18 mouse cellular contexts compared by ENCODE assay signal in the genomic region with DNA sequence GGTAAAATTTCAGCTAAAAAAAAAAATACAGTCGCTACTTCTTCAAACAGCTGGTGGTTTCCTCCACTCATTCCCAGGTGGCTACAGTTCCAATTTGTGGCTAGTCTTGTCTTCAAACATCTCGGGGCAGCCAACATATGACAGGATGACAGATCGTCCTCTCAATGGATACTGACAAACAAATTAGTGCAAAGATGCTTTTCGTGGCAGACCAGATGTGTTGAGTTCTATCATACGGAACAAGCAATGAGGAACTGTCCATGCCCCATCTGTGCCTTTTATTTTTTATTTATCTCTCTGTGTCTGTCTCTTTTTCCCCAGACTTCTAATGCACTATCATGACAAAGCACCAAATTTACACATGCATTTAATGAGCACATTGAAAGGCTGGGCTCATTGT.
DNase-seq lines count a peak whose midpoint lies in the region; ATAC-seq and TF ChIP-seq lines count a peak whose summit lies in the region.
"Had no signal": no experiment of that assay in that cellular context is flagged by ENCODE, and none has a peak within 500 bp of the region (broad histone marks: within the 10 kb centered on the region; RNA-seq: fewer than 3 reads in every experiment).

No protein-coding gene starts in this region.

- WGBS in midbrain, embryonic 14.5 days = 71% methylated on average over 5 of the region's 5 CpGs
- WGBS in midbrain, embryonic 13.5 days = 86% methylated on average over 5 of the region's 5 CpGs
- WGBS in hindbrain, embryonic 15.5 days = 57% methylated on average over 5 of the region's 5 CpGs

- no peak for TF ChIP-seq POLR2A in brain, embryonic 14.5 days (IDR thresholded peaks at IDR 0.05; ENCODE audit: borderline replicate concordance, extremely low read depth, insufficient read depth, insufficient read length, poor library complexity, severe bottlenecking)

- no peaks in the 10 kb centered on the region for H3K36me3 ChIP-seq in midbrain, embryonic 14.5 days (ENCODE audit: control insufficient read depth, insufficient read depth, low read length)
- no peaks in the 10 kb centered on the region for H3K36me3 ChIP-seq in midbrain, embryonic 13.5 days
- H3K36me3 ChIP-seq in hindbrain, embryonic 15.5 days = no peaks in the 10 kb centered on the region
- H3K36me3 ChIP-seq: embryonic facial prominence, embryonic 13.5 days; forebrain, embryonic 12.5 days; intestine, embryonic 15.5 days had no signal

- ATAC-seq in midbrain, embryonic 14.5 days (ENCODE audit: low FRiP score, low TSS enrichment) = no peak
- no peak for ATAC-seq in midbrain, embryonic 13.5 days
- ATAC-seq in hindbrain, embryonic 15.5 days (ENCODE audit: low FRiP score, low read depth) = 0 out of 2 replicates have a peak, but pooled peaks have one; percentile 27
- ATAC-seq: forebrain, embryonic 16.5 days; intestine, embryonic 15.5 days had no signal

- H3K27ac ChIP-seq in midbrain, embryonic 14.5 days (replicated peaks; ENCODE audit: low read depth, low read length) = no peak overlapping the region
- H3K27ac ChIP-seq in midbrain, embryonic 13.5 days = no peak overlapping the region
- no peak overlapping the region for H3K27ac ChIP-seq in hindbrain, embryonic 15.5 days (replicated peaks)
- H3K27ac ChIP-seq: embryonic facial prominence, embryonic 13.5 days; forebrain, embryonic 12.5 days; heart, adult 2 months; intestine, embryonic 15.5 days had no signal

- no peak overlapping the region for H3K4me3 ChIP-seq in midbrain, embryonic 14.5 days (replicated peaks; ENCODE audit: low read depth, low read length)
- no peak overlapping the region for H3K4me3 ChIP-seq in midbrain, embryonic 13.5 days (replicated peaks)
- H3K4me3 ChIP-seq in hindbrain, embryonic 15.5 days = no peak overlapping the region
- H3K4me3 ChIP-seq: embryonic facial prominence, embryonic 13.5 days; forebrain, embryonic 12.5 days; heart, adult 2 months; intestine, embryonic 15.5 days had no signal

- no peaks in the 10 kb centered on the region for H3K4me1 ChIP-seq in midbrain, embryonic 14.5 days (ENCODE audit: control insufficient read depth, insufficient read depth, low read length)
- no peaks in the 10 kb centered on the region for H3K4me1 ChIP-seq in midbrain, embryonic 13.5 days (replicated peaks)
- no peaks in the 10 kb centered on the region for H3K4me1 ChIP-seq in hindbrain, embryonic 15.5 days (replicated peaks)
- H3K4me1 ChIP-seq: embryonic facial prominence, embryonic 13.5 days; forebrain, embryonic 12.5 days; intestine, embryonic 15.5 days had no signal

- peak; percentile 7 for DNase-seq in midbrain, embryonic 14.5 days
- DNase-seq in brain, embryonic 14.5 days (ENCODE audit: low read depth) = peak; percentile 40
- no peak for DNase-seq in right cerebral cortex, adult 2 months (ENCODE audit: low spot score in 2 of 2)
- no peak for DNase-seq in natural killer cell, adult 2 months (ENCODE audit: low spot score in 2 of 2)
- DNase-seq: adrenal gland, adult 2 months; adrenal gland, postnatal 25 days; cerebellum, adult 11-12 months; cerebellum, adult 9-10 months; cerebellum, postnatal 25 days; gastrocnemius, postnatal 14 days; heart, adult 2 months had no signal

- no peak overlapping the region for H3K9ac ChIP-seq in midbrain, embryonic 14.5 days (replicated peaks; ENCODE audit: low read length)
- H3K9ac ChIP-seq in midbrain, embryonic 13.5 days (replicated peaks) = no peak overlapping the region
- no peak overlapping the region for H3K9ac ChIP-seq in hindbrain, embryonic 15.5 days
- H3K9ac ChIP-seq: embryonic facial prominence, embryonic 13.5 days; forebrain, embryonic 12.5 days; intestine, embryonic 15.5 days had no signal

- H3K9me3 ChIP-seq in midbrain, embryonic 14.5 days (ENCODE audit: control insufficient read depth, low read length) = no peaks in the 10 kb centered on the region
- no peaks in the 10 kb centered on the region for H3K9me3 ChIP-seq in midbrain, embryonic 13.5 days
- no peaks in the 10 kb centered on the region for H3K9me3 ChIP-seq in hindbrain, embryonic 15.5 days
- H3K9me3 ChIP-seq: embryonic facial prominence, embryonic 13.5 days; forebrain, embryonic 12.5 days; intestine, embryonic 15.5 days had no signal

- no peaks in the 10 kb centered on the region for H3K27me3 ChIP-seq in midbrain, embryonic 14.5 days (ENCODE audit: control insufficient read depth, insufficient read depth, low read length)
- H3K27me3 ChIP-seq in midbrain, embryonic 13.5 days = no peaks in the 10 kb centered on the region
- H3K27me3 ChIP-seq in hindbrain, embryonic 15.5 days = no peaks in the 10 kb centered on the region
- H3K27me3 ChIP-seq: embryonic facial prominence, embryonic 13.5 days; forebrain, embryonic 12.5 days; intestine, embryonic 15.5 days had no signal

- no peak overlapping the region for H3K4me2 ChIP-seq in midbrain, embryonic 14.5 days (ENCODE audit: low read length)
- H3K4me2 ChIP-seq in midbrain, embryonic 13.5 days (replicated peaks) = no peak overlapping the region
- no peak overlapping the region for H3K4me2 ChIP-seq in hindbrain, embryonic 15.5 days
- H3K4me2 ChIP-seq: embryonic facial prominence, embryonic 13.5 days; forebrain, embryonic 12.5 days; heart, embryonic 11.5 days; intestine, embryonic 15.5 days had no signal

- TF ChIP-seq CTCF in brain, embryonic 14.5 days (IDR thresholded peaks at IDR 0.05; ENCODE audit: borderline replicate concordance, extremely low read depth, insufficient read depth, insufficient read length) = no peak

Comparison
In these comparisons a context has a peak if more than half of its experiments do, and no peak if none do; other contexts are left out.
1. DNase-seq: peak in midbrain, embryonic 14.5 days (single experiment) and brain, embryonic 14.5 days (single experiment); none in right cerebral cortex, adult 2 months (0 of 2) and natural killer cell, adult 2 months (0 of 2).